10 mouse cellular contexts compared by ENCODE assay signal in the genomic region with DNA sequence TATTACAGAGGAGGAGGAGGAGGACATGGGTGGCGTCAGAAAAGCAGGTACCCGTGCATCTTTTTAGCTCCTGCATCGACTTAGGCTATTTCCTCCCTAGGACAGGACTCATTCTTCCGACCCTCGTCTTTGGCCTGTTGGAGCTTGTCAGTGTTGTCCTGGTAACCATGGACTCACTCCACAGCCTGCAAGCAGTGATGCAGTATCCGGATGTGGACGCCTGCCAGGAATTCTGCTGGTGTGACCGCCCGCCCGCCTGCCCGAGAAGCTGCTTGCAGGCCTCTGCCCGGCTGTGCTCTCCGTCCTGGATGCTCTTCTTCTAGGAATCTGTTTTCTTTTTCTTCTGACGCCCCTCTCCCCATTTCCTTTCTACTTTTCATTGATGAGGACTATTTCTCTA. TPM values are rescaled to one million over a fixed set of nuclear protein-coding genes. Genes with fewer than 3 reads are reported as not detected.
DNase-seq lines count a peak whose midpoint lies in the region; ATAC-seq and TF ChIP-seq lines count a peak whose summit lies in the region.
"Had no signal": no experiment of that assay in that cellular context is flagged by ENCODE, and none has a peak within 500 bp of the region (broad histone marks: within the 10 kb centered on the region; RNA-seq: fewer than 3 reads in every experiment).

No protein-coding gene starts in this region.

- H3K4me1 ChIP-seq in hindbrain, embryonic 13.5 days (replicated peaks), result peaks cover 4% of the 10 kb centered on the region; the same call in 1 of the 2 replicates
- no peaks in the 10 kb centered on the region for H3K4me1 ChIP-seq in hindbrain, embryonic 11.5 days (replicated peaks; ENCODE audit: control insufficient read depth, insufficient read depth, low read length)
- no peaks in the 10 kb centered on the region for H3K4me1 ChIP-seq in kidney, embryonic 15.5 days
- H3K4me1 ChIP-seq in lung, embryonic 16.5 days (replicated peaks; ENCODE audit: control insufficient read depth, insufficient read depth, low read length), result no peaks in the 10 kb centered on the region
- no peaks in the 10 kb centered on the region for H3K4me1 ChIP-seq in stomach, embryonic 16.5 days (ENCODE audit: control insufficient read depth, insufficient read depth, low read length)
- no peaks in the 10 kb centered on the region for H3K4me1 ChIP-seq in thymus, adult 2 months (replicated peaks; ENCODE audit: control insufficient read depth, insufficient read depth, low read length)
- H3K4me1 ChIP-seq: embryonic facial prominence, embryonic 13.5 days had no signal

- TF ChIP-seq CTCF in thymus, adult 2 months (IDR thresholded peaks at IDR 0.05; ENCODE audit: borderline replicate concordance, control insufficient read depth, extremely low read depth, insufficient read depth, low read length, poor library complexity), result no peak

- H3K36me3 ChIP-seq in hindbrain, embryonic 13.5 days, result peaks cover 76% of the 10 kb centered on the region
- 0 out of 2 replicates have a peak, but pooled peaks cover 2% of the 10 kb centered on the region for H3K36me3 ChIP-seq in hindbrain, embryonic 11.5 days (ENCODE audit: control insufficient read depth, insufficient read depth, low read length)
- H3K36me3 ChIP-seq in kidney, embryonic 15.5 days, result peaks cover 82% of the 10 kb centered on the region
- peaks cover 28% of the 10 kb centered on the region for H3K36me3 ChIP-seq in lung, embryonic 16.5 days (ENCODE audit: control insufficient read depth, insufficient read depth, low read length)
- peaks cover 10% of the 10 kb centered on the region for H3K36me3 ChIP-seq in stomach, embryonic 16.5 days (ENCODE audit: control insufficient read depth, insufficient read depth, low read length)
- H3K36me3 ChIP-seq in thymus, adult 2 months (ENCODE audit: control insufficient read depth, insufficient read depth, low read length), result peaks cover 47% of the 10 kb centered on the region

- peak; percentile 88 for ATAC-seq in hindbrain, embryonic 13.5 days (ENCODE audit: low FRiP score)
- no peak for ATAC-seq in hindbrain, embryonic 11.5 days (ENCODE audit: low FRiP score)
- peak; percentile 75 for ATAC-seq in cerebellum, adult (ENCODE audit: insufficient number of reproducible peaks, low FRiP score, low TSS enrichment)
- ATAC-seq in kidney, embryonic 15.5 days (replicated peaks; ENCODE audit: low FRiP score), result 0 out of 2 replicates have a peak, but pooled peaks have one; percentile 25
- ATAC-seq in lung, embryonic 16.5 days (ENCODE audit: low read depth), result peak; percentile 96
- ATAC-seq in stomach, embryonic 16.5 days (ENCODE audit: insufficient read depth, low FRiP score), result peak; percentile 68; the same call in 1 of the 2 replicates

- no peak overlapping the region for H3K27ac ChIP-seq in hindbrain, embryonic 13.5 days
- no peak overlapping the region for H3K27ac ChIP-seq in hindbrain, embryonic 11.5 days (ENCODE audit: low read depth, low read length)
- H3K27ac ChIP-seq in kidney, embryonic 15.5 days, result no peak overlapping the region
- H3K27ac ChIP-seq in lung, embryonic 16.5 days (ENCODE audit: low read length), result no peak overlapping the region
- H3K27ac ChIP-seq in stomach, embryonic 16.5 days (ENCODE audit: low read length), result no peak overlapping the region
- H3K27ac ChIP-seq in thymus, adult 2 months (ENCODE audit: control insufficient read depth, insufficient read depth, low read length), result no peak overlapping the region
- H3K27ac ChIP-seq: embryonic facial prominence, embryonic 13.5 days; macrophage had no signal

- H3K9me3 ChIP-seq in hindbrain, embryonic 13.5 days, result no peaks in the 10 kb centered on the region
- no peaks in the 10 kb centered on the region for H3K9me3 ChIP-seq in hindbrain, embryonic 11.5 days (ENCODE audit: control insufficient read depth, low read length)
- H3K9me3 ChIP-seq in kidney, embryonic 15.5 days (replicated peaks), result no peaks in the 10 kb centered on the region
- H3K9me3 ChIP-seq in lung, embryonic 16.5 days (ENCODE audit: control insufficient read depth, low read length), result no peaks in the 10 kb centered on the region
- H3K9me3 ChIP-seq in stomach, embryonic 16.5 days (replicated peaks; ENCODE audit: control insufficient read depth, low read length), result no peaks in the 10 kb centered on the region
- H3K9me3 ChIP-seq: embryonic facial prominence, embryonic 13.5 days had no signal

- no peak overlapping the region for H3K9ac ChIP-seq in hindbrain, embryonic 13.5 days
- H3K9ac ChIP-seq in hindbrain, embryonic 11.5 days (ENCODE audit: low read depth, low read length), result no peak overlapping the region
- H3K9ac ChIP-seq in kidney, embryonic 15.5 days, result no peak overlapping the region
- H3K9ac ChIP-seq in lung, embryonic 16.5 days (ENCODE audit: low read length), result no peak overlapping the region
- no peak overlapping the region for H3K9ac ChIP-seq in stomach, embryonic 16.5 days (ENCODE audit: low read length)
- H3K9ac ChIP-seq: embryonic facial prominence, embryonic 13.5 days had no signal

- 68% methylated on average over 14 of the region's 14 CpGs for WGBS in hindbrain, embryonic 13.5 days
- WGBS in hindbrain, embryonic 11.5 days, result 83% methylated on average over 14 of the region's 14 CpGs
- 71% methylated on average over 14 of the region's 14 CpGs for WGBS in kidney, embryonic 15.5 days
- WGBS in lung, embryonic 16.5 days, result 48% methylated on average over 14 of the region's 14 CpGs
- WGBS in stomach, embryonic 16.5 days, result 56% methylated on average over 14 of the region's 14 CpGs
- 96% methylated on average over 14 of the region's 14 CpGs for WGBS in thymus, adult 2 months

- TF ChIP-seq POLR2A in thymus, adult 2 months (IDR thresholded peaks at IDR 0.05; ENCODE audit: control insufficient read depth, extremely low read depth, insufficient read depth, low read length, poor library complexity), result no peak

- H3K27me3 ChIP-seq in hindbrain, embryonic 13.5 days, result no peaks in the 10 kb centered on the region
- H3K27me3 ChIP-seq in hindbrain, embryonic 11.5 days (ENCODE audit: control insufficient read depth, insufficient read depth, low read length), result no peaks in the 10 kb centered on the region
- H3K27me3 ChIP-seq in kidney, embryonic 15.5 days, result no peaks in the 10 kb centered on the region
- H3K27me3 ChIP-seq in lung, embryonic 16.5 days (ENCODE audit: control insufficient read depth, insufficient read depth, low read depth, low read length), result no peaks in the 10 kb centered on the region
- no peaks in the 10 kb centered on the region for H3K27me3 ChIP-seq in stomach, embryonic 16.5 days (ENCODE audit: control insufficient read depth, insufficient read depth, low read length)
- H3K27me3 ChIP-seq in thymus, adult 2 months (ENCODE audit: control insufficient read depth, insufficient read depth, low read length), result no peaks in the 10 kb centered on the region
- H3K27me3 ChIP-seq: embryonic facial prominence, embryonic 13.5 days had no signal

- no peak overlapping the region for H3K4me2 ChIP-seq in hindbrain, embryonic 13.5 days
- no peak overlapping the region for H3K4me2 ChIP-seq in hindbrain, embryonic 11.5 days (replicated peaks; ENCODE audit: low read depth, low read length)
- H3K4me2 ChIP-seq in kidney, embryonic 15.5 days, result no peak overlapping the region
- no peak overlapping the region for H3K4me2 ChIP-seq in lung, embryonic 16.5 days (ENCODE audit: low read depth, low read length)
- no peak overlapping the region for H3K4me2 ChIP-seq in stomach, embryonic 16.5 days (ENCODE audit: low read depth, low read length)
- H3K4me2 ChIP-seq: embryonic facial prominence, embryonic 13.5 days had no signal

- DNase-seq in hindbrain, embryonic 11.5 days (ENCODE audit: low spot score), result no peak
- DNase-seq in frontal cortex, postnatal 36 days (ENCODE audit: low spot score in 2 of 2), result peak; percentile 75 to 76
- no peak for DNase-seq in thymus, adult 2 months

- no peak overlapping the region for H3K4me3 ChIP-seq in hindbrain, embryonic 13.5 days
- H3K4me3 ChIP-seq in hindbrain, embryonic 11.5 days (ENCODE audit: low read depth, low read length), result no peak overlapping the region
- no peak overlapping the region for H3K4me3 ChIP-seq in kidney, embryonic 15.5 days (replicated peaks)
- no peak overlapping the region for H3K4me3 ChIP-seq in lung, embryonic 16.5 days (ENCODE audit: low read length)
- no peak overlapping the region for H3K4me3 ChIP-seq in stomach, embryonic 16.5 days (replicated peaks; ENCODE audit: low read length)
- H3K4me3 ChIP-seq in thymus, adult 2 months (ENCODE audit: control insufficient read depth, insufficient read depth, low read length), result no peak overlapping the region
- H3K4me3 ChIP-seq: embryonic facial prominence, embryonic 13.5 days had no signal

RNA-seq across cellular contexts. Expression of gene Syt16, which starts 14.9 kb away (rescaled TPM):
- 50.9 and 53.6 TPM in 2 replicates for polyA plus RNA-seq in hindbrain, embryonic 13.5 days (2015; fragmentation: Nextera tagmentation; extraction: Ambion mirVana)
- 5.4 and 5.5 TPM in 2 replicates for polyA plus RNA-seq in hindbrain, embryonic 11.5 days (2014; fragmentation: Nextera tagmentation; extraction: Ambion mirVana)
- polyA plus RNA-seq in kidney, embryonic 15.5 days (2015; fragmentation: Nextera tagmentation; extraction: Ambion mirVana), result 0.73 and 0.84 TPM in 2 replicates
- polyA plus RNA-seq in lung, embryonic 16.5 days (2015; fragmentation: Nextera tagmentation; extraction: Ambion mirVana), result 0.30 and 0.34 TPM in 2 replicates
- 3.7 and 4.7 TPM in 2 replicates for polyA plus RNA-seq in stomach, embryonic 16.5 days (2015; fragmentation: Nextera tagmentation; extraction: Ambion mirVana)
- 0.06 TPM in 1 of 2 replicates, not detected in the other for polyA plus RNA-seq in thymus, adult 2 months (2012; rRNA removed)
- polyA plus RNA-seq: macrophage had no signal

RNA-seq across cellular contexts. Expression of gene Snapc1, which starts 18.3 kb away (rescaled TPM):
- 34.4 and 39.0 TPM in 2 replicates for polyA plus RNA-seq in hindbrain, embryonic 13.5 days (2015; fragmentation: Nextera tagmentation; extraction: Ambion mirVana)
- polyA plus RNA-seq in hindbrain, embryonic 11.5 days (2014; fragmentation: Nextera tagmentation; extraction: Ambion mirVana), result 24.1 and 28.3 TPM in 2 replicates
- polyA plus RNA-seq in kidney, embryonic 15.5 days (2015; fragmentation: Nextera tagmentation; extraction: Ambion mirVana), result 19.8 and 20.2 TPM in 2 replicates
- 18.9 and 20.6 TPM in 2 replicates for polyA plus RNA-seq in lung, embryonic 16.5 days (2015; fragmentation: Nextera tagmentation; extraction: Ambion mirVana)
- 19.6 and 21.2 TPM in 2 replicates for polyA plus RNA-seq in stomach, embryonic 16.5 days (2015; fragmentation: Nextera tagmentation; extraction: Ambion mirVana)
- polyA plus RNA-seq in thymus, adult 2 months (2012; rRNA removed), result 9.3 and 9.9 TPM in 2 replicates

RNA-seq across cellular contexts. Expression of gene Gm49321, which starts 45.1 kb away (rescaled TPM):
- 20.9 and 23.9 TPM in 2 replicates for polyA plus RNA-seq in hindbrain, embryonic 13.5 days (2015; fragmentation: Nextera tagmentation; extraction: Ambion mirVana)
- 19.8 and 19.9 TPM in 2 replicates for polyA plus RNA-seq in hindbrain, embryonic 11.5 days (2014; fragmentation: Nextera tagmentation; extraction: Ambion mirVana)
- polyA plus RNA-seq in kidney, embryonic 15.5 days (2015; fragmentation: Nextera tagmentation; extraction: Ambion mirVana), result 10.5 and 12.3 TPM in 2 replicates
- polyA plus RNA-seq in lung, embryonic 16.5 days (2015; fragmentation: Nextera tagmentation; extraction: Ambion mirVana), result 9.3 and 10.9 TPM in 2 replicates
- polyA plus RNA-seq in stomach, embryonic 16.5 days (2015; fragmentation: Nextera tagmentation; extraction: Ambion mirVana), result 12.3 and 15.0 TPM in 2 replicates
- not detected in 2 replicates for polyA plus RNA-seq in thymus, adult 2 months (2012; rRNA removed)
- polyA plus RNA-seq: macrophage had no signal

Comparison
In these comparisons a context has a peak if more than half of its experiments do, and no peak if none do; other contexts are left out.
1. DNase-seq: peak in frontal cortex, postnatal 36 days (2 of 2); none in hindbrain, embryonic 11.5 days (single experiment) and thymus, adult 2 months (single experiment).
2. RNA of gene Gm49321, which starts 45.1 kb away (polyA plus RNA-seq): 20.9 to 23.9 TPM in hindbrain, embryonic 13.5 days, 19.8 to 19.9 TPM in hindbrain, embryonic 11.5 days, 12.3 to 15.0 TPM in stomach, embryonic 16.5 days, 9.3 to 10.9 TPM in lung, embryonic 16.5 days and 10.5 to 12.3 TPM in kidney, embryonic 15.5 days; not detected in thymus, adult 2 months; every median in the first group is over 10 times any median in the second.